Mouse (Mus musculus) heart, embryonic 13.5 days (tissue): ENCODE results near the gene Gm12216. TPM values are rescaled to one million over a fixed set of nuclear protein-coding genes. Genes with fewer than 3 reads are reported as not detected.

ENCODE experiments used
- ATAC-seq: fragments of 200-750 bp; cut with Nextera tagmentation; 2 replicates; pipeline ENCODE4 v1.8.0; 2017; ENCODE audit warnings: moderate TSS enrichment; ENCODE audit not compliant: insufficient number of reproducible peaks, low FRiP score, low TSS enrichment; ENCODE audit errors: extremely low read depth
- H3K27ac ChIP-seq: fragments of 300-500 bp; sonication (generic); replicated peaks from 2 replicates; pipeline ENCODE4 v1.5.1; 2015; ENCODE audit warnings: moderate library complexity, mild to moderate bottlenecking, inconsistent platforms
- H3K27me3 ChIP-seq: fragments of 300-500 bp; sonication (generic); replicated peaks from 2 replicates; pipeline ENCODE4 v1.6.1; 2015; ENCODE audit warnings: mild to moderate bottlenecking, inconsistent platforms
- H3K36me3 ChIP-seq: fragments of 300-500 bp; sonication (generic); 2 replicates; pipeline ENCODE4 v1.6.1; 2015; ENCODE audit warnings: mild to moderate bottlenecking, inconsistent platforms
- H3K4me1 ChIP-seq: fragments of 300-500 bp; sonication (generic); 2 replicates; pipeline ENCODE4 v1.6.1; 2015; ENCODE audit warnings: inconsistent platforms
- H3K4me2 ChIP-seq: fragments of 300-500 bp; sonication (generic); 2 replicates; pipeline ENCODE4 v1.6.1; 2015; ENCODE audit warnings: inconsistent platforms, mild to moderate bottlenecking, moderate library complexity
- H3K4me3 ChIP-seq: fragments of 300-500 bp; sonication (generic); 2 replicates; pipeline ENCODE4 v1.5.1; 2015; ENCODE audit warnings: moderate library complexity, mild to moderate bottlenecking, inconsistent platforms
- H3K9ac ChIP-seq: fragments of 300-500 bp; sonication (generic); 2 replicates; pipeline ENCODE4 v1.6.1; 2015; ENCODE audit warnings: inconsistent platforms, mild to moderate bottlenecking, moderate library complexity
- H3K9me3 ChIP-seq: fragments of 300-500 bp; sonication (generic); 2 replicates; pipeline ENCODE4 v1.6.1; 2016; ENCODE audit warnings: inconsistent platforms
- WGBS: fragments of 180-500 bp; shearing (Covaris S2); methylation state at CpG from one replicate; pipeline ENCODE4 v1.1.7; 2015; ENCODE audit warnings: mixed read lengths; 5-methylcytosine and 5-hydroxymethylcytosine counted together
- polyA plus RNA-seq: library from polyadenylated mRNA; unstranded; fragments of >200 nt; fragmentation: Nextera tagmentation; extraction: Ambion mirVana; gene quantifications from 2 replicates; pipeline ENCODE4 v1.2.1, GENCODE M21; 2015

Gm12216 gene
- polyA plus RNA-seq, 1 experiment from 2014 or later = 0.25 TPM

DNA sequence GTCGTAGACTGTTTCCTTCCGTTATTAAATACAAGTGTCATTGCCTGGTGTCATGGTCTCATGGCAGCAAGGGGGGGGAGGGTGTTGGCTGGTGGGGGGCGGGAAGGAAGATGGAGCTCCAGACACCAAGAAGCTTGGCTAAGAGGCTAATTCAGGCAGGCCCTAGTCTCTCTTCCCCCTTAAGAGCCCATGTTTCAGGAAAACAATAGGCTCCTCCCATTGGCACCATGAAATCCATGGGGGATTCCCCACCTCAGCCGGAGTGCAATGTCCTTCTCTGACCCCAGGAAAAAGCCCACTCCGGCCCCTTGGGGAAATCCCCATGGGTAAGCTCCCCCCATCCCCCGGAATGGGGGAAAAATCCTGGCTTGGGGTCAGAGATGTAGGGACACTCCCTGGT is 40.3 kb downstream of the Gm12216 start:
- Histone ChIP-seq H3K4me2 (no peak overlapping the region), H3K27me3 (no peaks in the 10 kb centered on the region), H3K9ac (no peak overlapping the region), H3K27ac (no peak overlapping the region), H3K4me1 (no peaks in the 10 kb centered on the region), H3K9me3 (no peaks in the 10 kb centered on the region), H3K4me3 (no peak overlapping the region), H3K36me3 (no peaks in the 10 kb centered on the region)
- 52% methylated on average over 6 of the region's 6 CpGs for WGBS
- ATAC-seq = no peak

DNA sequence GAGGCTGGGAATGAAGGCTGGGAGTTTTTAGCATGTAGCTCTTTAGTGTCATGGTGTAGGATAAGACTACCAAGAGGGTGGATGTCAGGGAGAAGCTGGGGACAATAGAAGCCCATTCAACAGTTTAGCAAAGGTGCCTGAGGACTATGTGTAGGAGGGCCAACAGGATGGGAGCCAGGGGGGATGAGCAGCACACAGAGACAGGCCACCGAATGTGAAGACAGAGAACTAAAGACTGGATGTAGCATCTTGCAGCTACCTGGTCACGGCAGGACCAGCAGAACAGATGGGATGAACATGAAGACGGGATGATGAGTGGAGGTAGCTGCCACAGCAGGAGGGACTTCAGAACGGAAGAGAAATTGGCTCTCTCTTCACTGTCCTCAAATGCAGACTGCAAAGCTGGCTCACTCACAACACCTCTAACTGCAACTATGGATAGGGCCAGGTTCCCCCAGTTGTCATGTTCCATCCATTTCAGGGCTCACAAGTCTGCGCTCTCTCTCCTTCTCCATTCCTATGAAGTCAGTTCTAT is 42.1 kb downstream of the Gm12216 start:
- Histone ChIP-seq H3K4me1 (no peaks in the 10 kb centered on the region), H3K27ac (no peak overlapping the region), H3K4me2 (no peak overlapping the region), H3K9me3 (no peaks in the 10 kb centered on the region), H3K27me3 (no peaks in the 10 kb centered on the region), H3K9ac (no peak overlapping the region), H3K36me3 (no peaks in the 10 kb centered on the region), H3K4me3 (no peak overlapping the region)
- WGBS = 78% methylated on average over 5 of the region's 5 CpGs
- ATAC-seq = no peak

DNA sequence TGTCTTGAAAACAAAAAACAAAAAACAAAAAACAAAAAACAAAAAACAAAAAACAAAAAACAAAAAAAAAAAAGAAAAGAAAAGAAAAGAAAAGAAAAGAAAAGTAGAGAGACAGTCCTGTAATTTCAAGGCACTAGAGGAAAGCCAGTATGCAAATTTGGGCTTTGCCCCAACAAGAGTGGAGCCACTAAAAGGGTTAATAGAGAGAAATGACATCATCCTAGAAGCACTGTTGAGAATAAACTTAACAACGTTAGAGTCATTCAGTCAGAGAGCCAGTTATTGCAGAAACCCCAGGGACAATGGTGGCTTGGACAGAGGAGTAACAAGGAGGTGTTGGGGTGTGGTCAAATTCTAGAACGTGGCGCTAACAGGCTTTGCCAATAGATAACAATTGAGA is 44.2 kb downstream of the Gm12216 start:
- Histone ChIP-seq H3K4me2 (no peak overlapping the region), H3K9me3 (no peaks in the 10 kb centered on the region), H3K9ac (no peak overlapping the region), H3K36me3 (no peaks in the 10 kb centered on the region), H3K4me3 (no peak overlapping the region), H3K4me1 (no peaks in the 10 kb centered on the region; the same call in 1 of the 2 replicates), H3K27me3 (no peaks in the 10 kb centered on the region), H3K27ac (no peak overlapping the region)
- no peak for ATAC-seq
- 47% methylated on average over 3 of the region's 3 CpGs for WGBS

DNA sequence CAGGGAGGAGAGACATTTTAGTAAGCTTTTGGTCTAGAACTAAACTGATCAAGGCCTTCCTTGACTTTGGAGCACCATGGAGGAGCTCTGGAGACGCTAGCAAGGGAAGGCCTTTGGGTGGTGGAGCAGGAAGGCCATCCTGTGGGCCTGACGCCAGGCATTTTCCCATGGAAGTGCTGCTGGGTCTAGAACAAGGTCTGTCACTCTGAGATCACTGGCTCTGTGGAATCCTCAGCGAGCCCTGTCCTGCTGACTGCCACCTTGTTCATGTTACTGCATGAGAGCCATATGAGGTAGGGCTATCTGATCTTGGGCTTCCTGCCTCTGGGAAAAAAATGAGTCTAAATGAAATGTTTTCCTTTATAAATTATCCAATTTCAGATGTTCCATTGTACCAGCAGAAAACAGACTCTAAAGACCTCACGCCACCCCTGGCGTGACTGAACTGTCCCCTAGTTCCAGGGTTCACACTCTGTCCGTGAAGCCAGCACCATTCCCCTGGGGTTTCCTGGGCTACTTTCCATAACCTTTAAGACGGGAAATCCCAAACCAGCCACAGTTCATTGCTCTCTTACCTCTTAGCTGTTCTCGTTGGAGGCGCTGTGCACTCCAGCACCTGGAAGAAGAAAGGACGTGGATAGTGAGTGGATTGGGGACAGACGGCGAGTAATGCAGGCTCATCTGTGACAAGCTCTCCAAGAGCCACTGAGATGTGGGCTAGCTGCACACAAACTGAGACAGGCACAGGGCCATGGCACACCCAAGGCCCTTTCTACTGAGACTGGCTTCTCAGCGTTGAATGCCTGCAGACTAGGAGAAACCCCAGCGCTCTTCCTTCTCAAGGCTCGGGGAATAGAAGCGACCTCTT is 45.8 kb downstream of the Gm12216 start:
- ATAC-seq = no peak
- H3K27ac ChIP-seq = no peak overlapping the region
- WGBS = 74% methylated on average over 16 of the region's 16 CpGs

DNA sequence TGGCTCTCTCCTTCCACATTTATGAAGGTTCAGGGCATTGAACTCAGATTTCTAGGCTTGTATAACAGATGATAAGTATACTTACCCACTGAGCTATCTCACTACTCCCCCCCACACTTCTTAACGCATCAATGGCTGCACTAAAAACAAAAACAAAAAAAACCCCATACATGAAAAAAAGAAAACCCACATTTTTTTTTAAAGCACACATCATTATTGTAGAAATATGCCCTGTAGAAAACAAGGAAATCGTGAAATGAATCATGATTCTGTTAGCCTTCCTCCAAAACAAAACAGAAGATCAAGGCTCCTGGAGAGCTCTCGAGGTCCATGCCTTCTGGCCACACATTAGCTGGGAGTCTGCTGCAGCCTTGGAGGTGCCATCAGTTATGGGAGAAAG is 47.7 kb downstream of the Gm12216 start:
- H3K27me3 ChIP-seq = no peaks in the 10 kb centered on the region
- peaks cover under 1% of the 10 kb centered on the region; the same call in 1 of the 2 replicates for H3K4me1 ChIP-seq
- no peaks in the 10 kb centered on the region for H3K36me3 ChIP-seq
- H3K9ac ChIP-seq = no peak overlapping the region
- no peak for ATAC-seq
- WGBS = 76% methylated on average over 3 of the region's 3 CpGs
- no peak overlapping the region for H3K4me2 ChIP-seq
- no peaks in the 10 kb centered on the region for H3K9me3 ChIP-seq
- H3K4me3 ChIP-seq = no peak overlapping the region
- H3K27ac ChIP-seq = no peak overlapping the region

More for the DNA sequence above, 45.8 kb downstream of the Gm12216 start:
- no peaks in the 10 kb centered on the region; the same call in 1 of the 2 replicates for H3K4me1 ChIP-seq
- no peaks in the 10 kb centered on the region for H3K36me3 ChIP-seq
- H3K4me2 ChIP-seq = no peak overlapping the region
- H3K27me3 ChIP-seq = no peaks in the 10 kb centered on the region
- no peaks in the 10 kb centered on the region for H3K9me3 ChIP-seq
- no peak overlapping the region for H3K9ac ChIP-seq
- no peak overlapping the region for H3K4me3 ChIP-seq

DNA sequence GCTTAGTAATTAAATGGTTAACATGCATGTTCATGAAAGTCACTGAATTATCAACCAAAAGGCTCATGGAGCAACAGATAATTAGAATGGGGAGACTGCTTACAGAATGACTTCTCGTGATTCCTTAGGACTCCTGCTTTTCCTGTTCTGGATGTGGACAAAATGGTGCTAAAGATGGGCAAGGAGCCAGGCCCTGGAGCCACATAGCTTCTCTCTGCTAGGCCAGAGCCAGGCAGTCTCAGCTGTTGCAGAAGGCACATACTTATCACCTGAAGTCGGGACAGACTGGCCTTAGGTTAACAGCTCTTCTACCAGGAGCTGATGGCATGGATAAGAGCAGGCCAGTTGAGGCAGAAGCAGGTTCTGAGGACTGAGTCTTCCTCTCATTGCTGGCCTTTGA is 48.3 kb downstream of the Gm12216 start:
- 32% methylated on average over 2 of the region's 2 CpGs for WGBS
- H3K4me1 ChIP-seq = peaks cover 6% of the 10 kb centered on the region; the same call in 1 of the 2 replicates
- H3K27ac ChIP-seq = no peak overlapping the region
- no peak for ATAC-seq
- no peak overlapping the region for H3K4me2 ChIP-seq
- H3K9ac ChIP-seq = no peak overlapping the region
- no peak overlapping the region for H3K4me3 ChIP-seq
- no peaks in the 10 kb centered on the region for H3K27me3 ChIP-seq
- H3K36me3 ChIP-seq = no peaks in the 10 kb centered on the region
- no peaks in the 10 kb centered on the region for H3K9me3 ChIP-seq

DNA sequence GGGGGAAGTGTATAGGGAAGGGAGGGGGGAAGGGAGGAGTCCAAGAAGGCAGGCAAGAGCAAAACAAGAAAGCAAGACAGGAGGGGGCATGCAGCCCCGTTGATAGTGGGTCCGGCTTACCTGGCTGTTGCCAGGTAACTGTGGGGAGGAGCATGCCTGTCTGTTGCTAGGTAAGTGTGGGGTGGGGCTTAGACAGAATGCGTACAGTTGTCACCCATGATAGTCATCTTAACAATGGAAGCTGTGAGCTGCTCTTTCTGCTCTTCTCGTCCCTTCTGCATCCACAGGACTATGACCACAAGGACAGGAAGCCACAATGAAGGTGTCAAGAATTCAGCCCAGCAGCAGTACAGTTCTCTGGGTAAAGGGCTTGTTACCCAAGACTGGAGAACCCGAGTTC is 48.9 kb downstream of the Gm12216 start:
- Histone ChIP-seq H3K27ac (no peak overlapping the region), H3K9me3 (no peaks in the 10 kb centered on the region), H3K4me2 (no peak overlapping the region), H3K4me1 (peaks cover 7% of the 10 kb centered on the region; the same call in 1 of the 2 replicates), H3K36me3 (no peaks in the 10 kb centered on the region), H3K27me3 (no peaks in the 10 kb centered on the region), H3K9ac (no peak overlapping the region), H3K4me3 (no peak overlapping the region)
- 58% methylated on average over 5 of the region's 5 CpGs for WGBS
- no peak for ATAC-seq

DNA sequence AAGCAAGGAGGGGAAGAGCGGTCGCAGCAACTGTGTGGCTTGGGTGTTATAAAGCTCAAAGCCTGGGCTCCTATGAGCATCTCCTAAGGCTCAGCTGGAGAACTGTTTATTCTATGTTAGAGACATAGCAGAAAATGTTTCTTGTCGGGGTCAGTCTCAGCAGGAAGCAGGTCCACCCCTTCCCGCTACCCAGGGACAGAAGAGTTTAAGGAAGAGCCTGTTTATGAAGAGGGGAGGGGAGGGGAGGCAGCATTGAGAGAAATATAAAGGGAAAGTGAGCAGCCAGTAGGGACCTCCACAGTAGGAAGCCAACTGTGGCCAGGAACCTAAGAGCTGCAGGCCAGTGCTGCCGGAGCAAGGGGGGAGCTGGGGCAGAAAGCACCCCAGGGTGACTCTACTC is 49.7 kb downstream of the Gm12216 start:
- 47% methylated on average over 5 of the region's 5 CpGs for WGBS
- H3K9ac ChIP-seq = no peak overlapping the region
- ATAC-seq = no peak
- no peaks in the 10 kb centered on the region for H3K36me3 ChIP-seq
- H3K9me3 ChIP-seq = no peaks in the 10 kb centered on the region
- no peaks in the 10 kb centered on the region for H3K27me3 ChIP-seq
- no peak overlapping the region for H3K4me3 ChIP-seq
- no peak overlapping the region for H3K4me2 ChIP-seq
- H3K4me1 ChIP-seq = peaks cover 7% of the 10 kb centered on the region; the same call in 1 of the 2 replicates
- no peak overlapping the region for H3K27ac ChIP-seq

DNA sequence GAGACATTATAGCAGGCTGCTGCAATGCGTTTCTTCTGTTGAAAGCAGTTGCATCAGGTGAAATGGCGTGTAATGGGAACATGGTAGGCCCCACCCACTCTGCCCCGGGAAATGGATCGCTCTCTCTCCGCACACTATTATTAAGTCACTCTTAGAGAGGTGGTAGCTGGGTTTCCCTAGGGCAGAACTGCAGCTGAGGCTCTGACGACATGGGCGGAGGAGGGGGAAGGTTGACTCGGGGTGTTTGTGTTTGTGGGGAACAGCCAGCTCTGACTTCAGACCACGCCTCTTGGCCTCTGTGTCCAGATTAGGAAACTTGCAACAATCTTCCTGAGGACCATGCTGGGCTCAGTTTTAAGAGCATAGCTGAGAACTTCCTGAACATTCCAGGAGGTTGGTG is 53.3 kb downstream of the Gm12216 start:
- WGBS = 66% methylated on average over 9 of the region's 9 CpGs
- no peak overlapping the region for H3K4me3 ChIP-seq
- peaks cover 7% of the 10 kb centered on the region; the same call in 1 of the 2 replicates for H3K4me1 ChIP-seq
- no peak for ATAC-seq
- no peak overlapping the region for H3K27ac ChIP-seq
- no peaks in the 10 kb centered on the region for H3K9me3 ChIP-seq
- no peak overlapping the region for H3K9ac ChIP-seq
- H3K36me3 ChIP-seq = no peaks in the 10 kb centered on the region
- H3K4me2 ChIP-seq = no peak overlapping the region
- no peaks in the 10 kb centered on the region; the same call in 1 of the 2 replicates for H3K27me3 ChIP-seq

DNA sequence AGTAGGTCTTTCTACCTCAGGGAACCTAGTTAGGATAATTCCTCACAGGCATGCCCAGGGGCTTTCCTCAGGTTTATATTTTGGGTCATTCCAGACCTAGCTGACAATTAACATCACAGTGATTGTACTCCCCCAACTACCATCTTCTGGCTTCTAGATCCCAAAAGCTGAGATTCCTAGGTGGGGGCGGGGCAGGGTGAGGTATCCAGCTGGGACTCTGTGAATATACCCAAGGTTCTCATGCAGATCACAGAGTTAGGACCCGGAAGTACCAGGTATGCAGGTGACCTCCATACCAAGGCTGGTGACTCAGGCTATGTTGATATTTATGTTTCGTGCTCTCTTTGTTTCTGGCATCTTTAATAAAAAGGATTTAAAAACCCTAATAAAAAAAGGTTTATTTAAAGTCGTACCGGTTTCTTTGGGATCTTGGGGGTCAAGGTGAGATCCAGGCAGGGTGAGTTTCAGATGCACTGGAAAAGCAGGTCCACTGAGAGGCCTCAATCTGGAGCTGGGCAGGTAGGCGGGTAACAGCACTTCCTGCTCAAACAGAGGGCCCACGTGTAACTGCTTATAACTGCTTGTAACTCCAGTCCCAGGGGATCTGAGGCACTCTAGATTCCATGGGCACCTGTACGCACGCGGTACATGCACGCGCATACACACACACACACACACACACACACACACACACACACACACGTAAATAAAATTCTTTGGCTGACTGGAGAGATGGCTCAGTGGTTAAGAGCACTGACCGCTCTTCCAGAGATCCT is 54.3 kb downstream of the Gm12216 start:
- H3K4me1 ChIP-seq = peaks cover 7% of the 10 kb centered on the region; the same call in 1 of the 2 replicates
- no peak overlapping the region for H3K4me3 ChIP-seq
- H3K36me3 ChIP-seq = no peaks in the 10 kb centered on the region
- no peak overlapping the region for H3K27ac ChIP-seq
- H3K4me2 ChIP-seq = no peak overlapping the region
- 80% methylated on average over 14 of the region's 14 CpGs for WGBS
- H3K9ac ChIP-seq = no peak overlapping the region
- no peaks in the 10 kb centered on the region; the same call in 1 of the 2 replicates for H3K27me3 ChIP-seq
- no peaks in the 10 kb centered on the region for H3K9me3 ChIP-seq
- ATAC-seq = no peak

DNA sequence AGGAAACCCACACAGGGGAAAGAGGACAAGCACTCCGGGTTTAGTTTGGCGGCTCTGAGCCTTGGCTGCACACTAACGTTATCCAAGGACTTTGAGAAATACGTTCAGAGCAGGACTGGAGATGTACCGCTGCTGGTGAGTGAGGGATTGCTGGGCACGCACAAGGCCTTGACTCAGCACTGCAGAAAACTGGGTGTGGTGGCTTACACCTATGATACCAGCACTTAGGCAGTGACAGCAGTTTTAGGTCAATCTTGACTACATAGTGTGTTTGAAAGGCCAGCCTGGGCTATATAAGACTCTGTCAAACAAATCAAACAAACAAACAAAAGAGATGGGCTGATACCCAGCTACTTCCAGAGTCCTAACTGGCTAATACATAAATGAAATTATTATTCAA is 55.6 kb downstream of the Gm12216 start:
- Histone ChIP-seq H3K9ac (no peak overlapping the region), H3K4me3 (no peak overlapping the region), H3K27me3 (no peaks in the 10 kb centered on the region; the same call in 1 of the 2 replicates), H3K4me1 (peaks cover 7% of the 10 kb centered on the region; the same call in 1 of the 2 replicates), H3K9me3 (no peaks in the 10 kb centered on the region), H3K36me3 (no peaks in the 10 kb centered on the region), H3K27ac (no peak overlapping the region), H3K4me2 (no peak overlapping the region)
- 68% methylated on average over 6 of the region's 6 CpGs for WGBS
- no peak for ATAC-seq
